Mouse (Mus musculus): Measurements from ENCODE around the gene Zfp462. TPM values are rescaled to one million over a fixed set of nuclear protein-coding genes. Genes with fewer than 3 reads are reported as not detected.

The Zfp462 gene
- total and polyA plus RNA-seq, 2 experiments from 2014 or later: 1.1 to 6.6 TPM

DNA sequence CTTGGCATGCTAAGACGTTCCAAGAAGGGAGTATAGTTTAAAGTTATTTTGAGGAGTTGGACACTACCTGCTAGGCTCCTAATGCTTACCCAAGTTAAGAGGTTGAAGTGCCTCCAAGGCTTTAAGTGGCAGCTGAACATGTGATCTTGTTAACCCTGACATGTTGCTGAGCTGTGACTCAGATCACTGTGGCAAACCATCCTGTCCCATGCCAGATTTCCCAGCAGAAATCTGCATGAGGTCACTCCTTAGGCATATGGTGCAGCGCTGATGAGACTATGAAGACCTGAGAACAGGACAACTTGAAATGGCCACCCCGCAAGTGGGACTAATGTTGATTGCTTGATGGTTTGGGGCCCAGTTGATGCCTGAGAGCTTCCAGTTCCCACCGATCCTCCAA, 27.2 kb downstream of the Zfp462 start:
- DNase-seq (ENCODE audit: low spot score) (peak; percentile 36), ATAC-seq (ENCODE audit: insufficient read depth, low read depth) (peak; percentile 53; the same call in 1 of the 2 replicates)
- no peak overlapping the region for H3K4me2 ChIP-seq (ENCODE audit: low read depth, low read length)
- no peaks in the 10 kb centered on the region for H3K9me3 ChIP-seq (replicated peaks; ENCODE audit: control insufficient read depth, low read length)
- WGBS: 56% methylated on average over 4 of the region's 4 CpGs
- no peak overlapping the region; the same call in 1 of the 2 replicates for H3K27ac ChIP-seq (ENCODE audit: low read depth)
- H3K4me1 ChIP-seq (ENCODE audit: control insufficient read depth, insufficient read depth): peaks cover 28% of the 10 kb centered on the region
- H3K27me3 ChIP-seq (ENCODE audit: control insufficient read depth, insufficient read depth, low read length): no peaks in the 10 kb centered on the region
- H3K36me3 ChIP-seq (replicated peaks; ENCODE audit: control insufficient read depth, insufficient read depth, low read length): no peaks in the 10 kb centered on the region
- TF ChIP-seq CTCF (IDR thresholded peaks at IDR 0.05; ENCODE audit: low read depth): no peak
- no peak for TF ChIP-seq EP300 (IDR thresholded peaks at IDR 0.05; ENCODE audit: low read depth)
- H3K9ac ChIP-seq (replicated peaks; ENCODE audit: low read depth, low read length): no peak overlapping the region
- H3K4me3 ChIP-seq (ENCODE audit: low read depth, low read length): no peak overlapping the region

DNA sequence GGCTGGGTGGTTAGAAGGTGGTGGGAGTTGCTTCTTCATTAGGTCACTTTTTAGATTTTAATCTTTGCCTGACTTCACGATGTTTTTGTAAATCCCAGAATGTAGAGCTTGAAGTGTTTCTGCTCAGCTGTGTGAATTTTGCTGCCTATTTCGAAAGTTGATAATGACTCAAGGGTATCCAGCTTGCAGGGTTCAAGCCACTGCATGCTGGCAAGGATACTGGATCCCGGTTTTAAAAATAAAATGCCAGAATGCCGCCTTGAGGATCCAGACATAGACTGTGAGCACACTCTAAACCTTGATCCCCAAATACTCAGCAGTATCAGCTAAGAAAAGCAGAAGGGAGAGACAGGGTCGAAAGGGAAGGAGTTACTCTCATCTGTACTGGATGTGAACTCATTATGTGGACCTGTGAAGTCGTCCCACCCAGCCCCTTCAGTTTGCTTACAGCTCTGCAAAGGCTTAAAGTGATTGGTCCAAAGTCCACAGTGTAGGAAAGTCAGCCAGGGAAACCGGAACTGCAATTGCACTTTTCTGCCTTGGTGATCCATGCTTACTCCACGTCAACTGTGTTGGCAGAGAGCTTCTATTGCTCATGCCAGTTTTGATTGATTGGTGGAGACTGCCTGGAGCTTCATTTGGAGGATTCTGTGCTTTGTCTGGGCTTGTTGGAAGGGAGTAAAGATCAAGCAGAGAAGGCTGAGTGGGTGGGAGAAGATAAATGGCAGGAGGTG, 28.1 kb downstream of the Zfp462 start:
- Histone ChIP-seq H3K27ac (ENCODE audit: low read depth) (no peak overlapping the region), H3K27me3 (ENCODE audit: control insufficient read depth, insufficient read depth, low read length) (no peaks in the 10 kb centered on the region), H3K9ac (replicated peaks; ENCODE audit: low read depth, low read length) (no peak overlapping the region), H3K4me3 (ENCODE audit: low read depth, low read length) (no peak overlapping the region), H3K36me3 (replicated peaks; ENCODE audit: control insufficient read depth, insufficient read depth, low read length) (no peaks in the 10 kb centered on the region), H3K4me2 (ENCODE audit: low read depth, low read length) (no peak overlapping the region), H3K4me1 (ENCODE audit: control insufficient read depth, insufficient read depth) (peaks cover 25% of the 10 kb centered on the region), H3K9me3 (replicated peaks; ENCODE audit: control insufficient read depth, low read length) (no peaks in the 10 kb centered on the region)
- WGBS: 57% methylated on average over 8 of the region's 8 CpGs
- no peak for ATAC-seq (ENCODE audit: insufficient read depth, low read depth)
- TF ChIP-seq CTCF (IDR thresholded peaks at IDR 0.05; ENCODE audit: low read depth) (no peak), EP300 (IDR thresholded peaks at IDR 0.05; ENCODE audit: low read depth) (no peak)
- peak; percentile 4 for DNase-seq (ENCODE audit: low spot score)

DNA sequence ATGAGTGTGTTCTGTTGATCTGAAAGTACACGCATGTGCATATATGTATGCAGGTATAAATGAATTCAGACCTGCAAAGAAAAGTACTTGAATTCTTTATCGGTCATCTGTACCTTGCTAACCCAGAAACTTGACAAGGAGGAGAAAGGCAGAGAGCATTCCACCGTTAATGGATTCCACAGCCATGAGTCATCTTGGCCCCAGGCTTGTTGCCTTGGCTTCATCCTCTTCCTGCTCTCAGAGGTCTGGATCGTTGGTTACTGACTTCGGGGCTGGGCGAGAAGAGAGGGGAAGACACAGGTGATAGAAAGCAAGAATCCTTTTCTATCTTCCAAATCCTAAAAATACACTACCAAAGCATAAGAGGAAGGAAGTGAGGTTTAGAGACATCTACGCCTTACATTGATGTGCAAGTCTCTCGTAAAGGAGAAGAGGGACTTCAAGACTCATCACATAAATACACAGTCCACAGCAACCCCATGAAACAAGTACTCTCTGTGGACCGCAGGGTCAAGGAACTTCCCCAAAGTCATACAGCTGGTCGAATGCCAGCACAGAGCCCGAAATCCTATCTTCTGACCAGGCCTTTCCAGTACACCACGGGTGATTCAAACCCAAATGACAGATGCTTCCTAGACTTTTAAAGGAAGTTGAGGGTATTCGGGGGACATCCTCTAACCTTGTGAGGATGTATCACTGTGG, 35.1 kb downstream of the Zfp462 start:
- 33% methylated on average over 13 of the region's 13 CpGs for WGBS
- peak; percentile 85 for ATAC-seq (ENCODE audit: insufficient read depth, low read depth)
- peak; percentile 67 for DNase-seq (ENCODE audit: low spot score)
- peak overlapping the region; percentile 61 for H3K27ac ChIP-seq (ENCODE audit: low read depth)
- no peaks in the 10 kb centered on the region for H3K36me3 ChIP-seq (replicated peaks; ENCODE audit: control insufficient read depth, insufficient read depth, low read length)
- no peak for TF ChIP-seq CTCF (IDR thresholded peaks at IDR 0.05; ENCODE audit: low read depth)
- TF ChIP-seq EP300 (IDR thresholded peaks at IDR 0.05; ENCODE audit: low read depth): no peak
- H3K4me3 ChIP-seq (ENCODE audit: low read depth, low read length): no peak overlapping the region
- H3K27me3 ChIP-seq (ENCODE audit: control insufficient read depth, insufficient read depth, low read length): no peaks in the 10 kb centered on the region
- H3K9me3 ChIP-seq (replicated peaks; ENCODE audit: control insufficient read depth, low read length): no peaks in the 10 kb centered on the region
- no peak overlapping the region; the same call in 1 of the 2 replicates for H3K4me2 ChIP-seq (ENCODE audit: low read depth, low read length)
- peaks cover 20% of the 10 kb centered on the region for H3K4me1 ChIP-seq (ENCODE audit: control insufficient read depth, insufficient read depth)
- no peak overlapping the region for H3K9ac ChIP-seq (replicated peaks; ENCODE audit: low read depth, low read length)

DNA sequence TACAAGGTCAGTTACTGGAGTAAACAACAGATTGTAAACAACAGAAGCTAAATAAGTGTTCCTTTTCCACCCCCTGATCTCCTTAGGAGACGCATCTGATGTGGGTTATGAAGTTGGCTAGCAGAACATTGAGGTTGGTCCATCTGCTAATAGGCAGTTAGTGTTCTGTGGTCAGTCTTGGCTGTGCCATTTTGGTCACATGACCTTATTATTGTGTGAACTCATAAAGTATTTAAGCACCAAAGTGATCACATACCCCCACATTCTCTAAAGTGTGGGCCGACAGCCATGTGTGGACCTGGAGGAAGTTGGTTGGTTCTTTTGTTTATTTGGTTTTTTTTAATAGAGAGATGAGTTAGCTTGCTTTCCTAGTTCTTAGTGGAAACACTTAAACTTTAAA, 39.7 kb downstream of the Zfp462 start:
- ATAC-seq (ENCODE audit: insufficient read depth, low read depth): no peak
- no peaks in the 10 kb centered on the region for H3K9me3 ChIP-seq (replicated peaks; ENCODE audit: control insufficient read depth, low read length)
- 94% methylated on average over 2 of the region's 2 CpGs for WGBS

GRCm38 (mm10) chr4:54986671-54987070, 41.8 kb downstream of the Zfp462 start:
- no peaks in the 10 kb centered on the region for H3K36me3 ChIP-seq (replicated peaks; ENCODE audit: control insufficient read depth, insufficient read depth, low read length)
- no peak overlapping the region for H3K4me2 ChIP-seq (ENCODE audit: low read depth, low read length)
- ATAC-seq (ENCODE audit: insufficient read depth, low read depth) (no peak), DNase-seq (ENCODE audit: low spot score) (no peak)
- H3K27ac ChIP-seq (ENCODE audit: low read depth): peak overlapping the region; percentile 6; the same call in 1 of the 2 replicates
- no peaks in the 10 kb centered on the region for H3K27me3 ChIP-seq (ENCODE audit: control insufficient read depth, insufficient read depth, low read length)
- no peaks in the 10 kb centered on the region for H3K9me3 ChIP-seq (replicated peaks; ENCODE audit: control insufficient read depth, low read length)
- H3K4me3 ChIP-seq (ENCODE audit: low read depth, low read length): no peak overlapping the region
- no peak overlapping the region for H3K9ac ChIP-seq (replicated peaks; ENCODE audit: low read depth, low read length)
- no peaks in the 10 kb centered on the region for H3K4me1 ChIP-seq (ENCODE audit: control insufficient read depth, insufficient read depth)
- TF ChIP-seq EP300 (IDR thresholded peaks at IDR 0.05; ENCODE audit: low read depth): no peak
- TF ChIP-seq CTCF (IDR thresholded peaks at IDR 0.05; ENCODE audit: low read depth): no peak
- WGBS: 71% methylated on average over 4 of the region's 4 CpGs

More for the DNA sequence above, 39.7 kb downstream of the Zfp462 start:
- no peaks in the 10 kb centered on the region for H3K27me3 ChIP-seq (ENCODE audit: control insufficient read depth, insufficient read depth, low read length)
- no peak overlapping the region for H3K27ac ChIP-seq (ENCODE audit: low read depth)
- no peaks in the 10 kb centered on the region for H3K36me3 ChIP-seq (replicated peaks; ENCODE audit: control insufficient read depth, insufficient read depth, low read length)
- H3K9ac ChIP-seq (replicated peaks; ENCODE audit: low read depth, low read length): no peak overlapping the region
- no peak for DNase-seq (ENCODE audit: low spot score)
- no peak for TF ChIP-seq CTCF (IDR thresholded peaks at IDR 0.05; ENCODE audit: low read depth)
- TF ChIP-seq EP300 (IDR thresholded peaks at IDR 0.05; ENCODE audit: low read depth): no peak
- H3K4me2 ChIP-seq (ENCODE audit: low read depth, low read length): no peak overlapping the region
- peaks cover 5% of the 10 kb centered on the region for H3K4me1 ChIP-seq (ENCODE audit: control insufficient read depth, insufficient read depth)
- no peak overlapping the region for H3K4me3 ChIP-seq (ENCODE audit: low read depth, low read length)
